Mouse (Mus musculus) erythroblast, embryonic 14.5 days (primary cell): ENCODE results near the gene Synpr. TPM values are rescaled to one million over a fixed set of nuclear protein-coding genes. Genes with fewer than 3 reads are reported as not detected.

Experiments used
- H3K27me3 ChIP-seq: 2 replicates; pipeline ENCODE4 v1.6.1; 2012; ENCODE audit warnings: inconsistent platforms; ENCODE audit not compliant: control insufficient read depth
- H3K36me3 ChIP-seq: 2 replicates; pipeline ENCODE4 v1.6.1; 2012; ENCODE audit warnings: mild to moderate bottlenecking, inconsistent platforms; ENCODE audit not compliant: control insufficient read depth
- H3K4me1 ChIP-seq: 2 replicates; pipeline ENCODE4 v1.6.1; 2012; ENCODE audit warnings: inconsistent platforms; ENCODE audit not compliant: control insufficient read depth
- H3K4me3 ChIP-seq: replicated peaks from 2 replicates; pipeline ENCODE3; 2012; ENCODE audit warnings: moderate library complexity, mild to moderate bottlenecking, inconsistent platforms
- H3K9me3 ChIP-seq: 2 replicates; pipeline ENCODE4 v1.6.1; 2012; ENCODE audit warnings: low read length, inconsistent platforms, mixed read lengths; ENCODE audit not compliant: control insufficient read depth
- GATA1 ChIP-seq: IDR thresholded peaks from 2 replicates; pipeline ENCODE4 v1.6.1; 2012; ENCODE audit warnings: low read length, inconsistent platforms, mixed read lengths
- TAL1 ChIP-seq: IDR thresholded peaks from 3 replicates; pipeline ENCODE4 v1.6.1; 2012; ENCODE audit warnings: low read length, inconsistent platforms, mixed read lengths
- polyA plus RNA-seq: library from polyadenylated mRNA; stranded (reverse); fragments of >175 nt; gene quantifications from 2 replicates; pipeline ENCODE4 v1.2.3, GENCODE M21; 2012

Gene Synpr
- polyA plus RNA-seq, 1 experiment = not detected

- Histone ChIP-seq H3K9me3 (no peaks in the 10 kb centered on the region), H3K4me3 (no peak overlapping the region), H3K27me3 (no peaks in the 10 kb centered on the region), H3K36me3 (no peaks in the 10 kb centered on the region), H3K4me1 (no peaks in the 10 kb centered on the region)
- no peak for TF ChIP-seq TAL1
- TF ChIP-seq GATA1 = no peak
Measured at GRCm38 (mm10) chr14:13344240-13344639, 59.7 kb downstream of the Synpr start.

GRCm38 (mm10) chr14:13349170-13349865 lies 64.7 kb downstream of the Synpr start:
- Histone ChIP-seq H3K4me1 (no peaks in the 10 kb centered on the region), H3K9me3 (no peaks in the 10 kb centered on the region), H3K27me3 (no peaks in the 10 kb centered on the region), H3K36me3 (no peaks in the 10 kb centered on the region), H3K4me3 (no peak overlapping the region)
- TF ChIP-seq GATA1 = no peak
- no peak for TF ChIP-seq TAL1

GRCm38 (mm10) chr14:13354154-13354553 lies 69.6 kb downstream of the Synpr start:
- TF ChIP-seq TAL1 (no peak), GATA1 (no peak)
- no peak overlapping the region for H3K4me3 ChIP-seq
- no peaks in the 10 kb centered on the region for H3K4me1 ChIP-seq
- H3K9me3 ChIP-seq = no peaks in the 10 kb centered on the region
- no peaks in the 10 kb centered on the region for H3K36me3 ChIP-seq
- H3K27me3 ChIP-seq = no peaks in the 10 kb centered on the region

GRCm38 (mm10) chr14:13355569-13356362 lies 71.2 kb downstream of the Synpr start:
- H3K27me3 ChIP-seq = no peaks in the 10 kb centered on the region
- no peaks in the 10 kb centered on the region for H3K36me3 ChIP-seq
- no peaks in the 10 kb centered on the region for H3K9me3 ChIP-seq
- TF ChIP-seq TAL1 = no peak
- TF ChIP-seq GATA1 = no peak
- H3K4me1 ChIP-seq = no peaks in the 10 kb centered on the region
- no peak overlapping the region for H3K4me3 ChIP-seq

DNA sequence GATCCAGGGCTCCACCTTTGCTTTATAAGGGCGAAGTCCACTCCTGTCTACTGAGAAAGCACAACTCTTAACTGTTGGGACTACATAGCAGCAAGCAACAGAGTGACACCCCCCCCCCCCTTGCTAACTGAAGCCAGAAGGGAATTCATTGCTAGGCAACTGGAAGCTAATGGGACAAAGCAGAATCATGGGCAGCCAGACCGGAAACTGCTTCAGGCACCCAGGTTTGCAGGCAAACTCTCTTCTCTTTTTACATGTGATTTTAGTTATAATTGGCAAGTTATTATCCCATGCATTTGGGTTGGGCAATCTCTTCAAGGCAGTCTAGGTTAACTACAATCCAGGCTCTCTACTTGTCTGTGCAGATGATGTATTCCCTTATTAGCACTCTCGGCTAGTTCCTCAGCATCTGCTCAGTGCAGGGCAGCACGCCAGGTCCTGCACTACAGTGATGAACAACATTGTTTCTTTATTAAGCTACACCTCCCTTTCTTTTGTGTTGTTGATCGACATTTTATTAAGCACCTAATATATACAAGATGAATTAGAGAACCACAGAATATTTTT lies 72.6 kb downstream of the Synpr start:
- Histone ChIP-seq H3K36me3 (no peaks in the 10 kb centered on the region), H3K4me1 (no peaks in the 10 kb centered on the region), H3K4me3 (no peak overlapping the region), H3K27me3 (no peaks in the 10 kb centered on the region), H3K9me3 (no peaks in the 10 kb centered on the region)
- TF ChIP-seq TAL1 (no peak), GATA1 (no peak)

DNA sequence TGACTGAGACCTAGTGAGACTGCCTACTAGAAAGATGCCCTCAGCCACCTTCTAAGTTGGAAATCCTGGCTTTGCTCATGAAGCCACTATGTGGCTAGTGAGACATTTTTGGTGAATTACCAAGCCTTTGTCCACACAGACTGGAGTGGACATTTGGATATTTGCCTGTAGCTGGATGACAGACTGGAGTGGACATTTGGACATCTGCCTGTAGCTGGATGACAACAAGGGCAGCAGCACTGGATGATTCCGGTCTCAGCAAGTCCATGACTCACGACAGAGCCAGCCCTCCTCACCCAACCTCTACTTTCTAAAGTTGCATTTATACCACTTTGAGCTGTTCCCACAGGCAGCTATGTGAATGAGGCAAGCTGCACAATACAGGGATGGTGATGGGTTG lies 73.5 kb downstream of the Synpr start:
- Histone ChIP-seq H3K27me3 (no peaks in the 10 kb centered on the region), H3K4me3 (no peak overlapping the region), H3K36me3 (no peaks in the 10 kb centered on the region), H3K9me3 (no peaks in the 10 kb centered on the region), H3K4me1 (no peaks in the 10 kb centered on the region)
- no peak for TF ChIP-seq TAL1
- TF ChIP-seq GATA1 = no peak

- Histone ChIP-seq H3K27me3 (no peaks in the 10 kb centered on the region), H3K36me3 (no peaks in the 10 kb centered on the region), H3K4me1 (no peaks in the 10 kb centered on the region), H3K4me3 (no peak overlapping the region), H3K9me3 (no peaks in the 10 kb centered on the region)
- no peak for TF ChIP-seq TAL1
- no peak for TF ChIP-seq GATA1
Measured at GRCm38 (mm10) chr14:13361184-13361583, 76.6 kb downstream of the Synpr start.

DNA sequence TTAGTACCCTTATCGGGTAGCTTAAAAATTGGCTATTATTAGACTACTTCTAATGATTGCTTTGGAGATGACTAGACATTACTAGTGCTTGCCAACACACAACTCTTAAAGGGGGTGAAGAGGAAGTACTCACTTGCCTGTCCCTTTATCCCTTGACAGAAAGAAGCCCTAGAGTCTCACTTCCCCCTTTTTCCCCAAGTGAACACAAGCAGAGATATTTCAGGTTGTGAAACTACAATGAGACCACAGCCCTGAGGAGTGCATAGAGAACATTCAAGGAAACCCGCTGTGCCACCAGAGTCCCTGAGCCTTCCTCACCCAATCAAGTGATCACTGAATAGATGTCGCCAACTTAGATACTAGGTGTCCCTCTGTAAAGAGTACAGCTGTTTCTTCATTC lies 77.1 kb downstream of the Synpr start:
- H3K4me1 ChIP-seq = no peaks in the 10 kb centered on the region
- H3K27me3 ChIP-seq = no peaks in the 10 kb centered on the region
- no peaks in the 10 kb centered on the region for H3K9me3 ChIP-seq
- no peak overlapping the region for H3K4me3 ChIP-seq
- no peaks in the 10 kb centered on the region for H3K36me3 ChIP-seq
- no peak for TF ChIP-seq TAL1
- no peak for TF ChIP-seq GATA1

- Histone ChIP-seq H3K9me3 (peaks cover 3% of the 10 kb centered on the region; the same call in 1 of the 2 replicates), H3K4me1 (no peaks in the 10 kb centered on the region), H3K4me3 (no peak overlapping the region), H3K27me3 (no peaks in the 10 kb centered on the region), H3K36me3 (no peaks in the 10 kb centered on the region)
- TF ChIP-seq GATA1 (no peak), TAL1 (no peak)
Measured at GRCm38 (mm10) chr14:13368309-13368708, 83.7 kb downstream of the Synpr start.
